Mouse (Mus musculus): ENCODE measurements at regions not wholly inside any gene's neighbourhood (a gene's known extent, or its start where the extent isn't known, plus 50 kb on each side); places are given as distances from the start of the nearest gene placed in this dataset.

GRCm38 (mm10) chr3:118487408-118487807 is 74.5 kb upstream of the Dpyd start:
- TF ChIP-seq CTCF (IDR thresholded peaks at IDR 0.05; ENCODE audit: low read depth, low read length) (no peak), POLR2A (IDR thresholded peaks at IDR 0.05; ENCODE audit: borderline replicate concordance, low read depth, low read length) (no peak)

Measured in bone marrow macrophage, adult 2 months (primary cell).